Mouse (Mus musculus) forelimb bud, embryonic 11.5 days (tissue): ENCODE data around the gene Nubp1.

ENCODE experiments used
- DNase-seq: peaks from one replicate; pipeline ENCODE4 v3.0.0-alpha.2; 2012; ENCODE audit warnings: low read depth, low spot score

The Nubp1 gene

DNA sequence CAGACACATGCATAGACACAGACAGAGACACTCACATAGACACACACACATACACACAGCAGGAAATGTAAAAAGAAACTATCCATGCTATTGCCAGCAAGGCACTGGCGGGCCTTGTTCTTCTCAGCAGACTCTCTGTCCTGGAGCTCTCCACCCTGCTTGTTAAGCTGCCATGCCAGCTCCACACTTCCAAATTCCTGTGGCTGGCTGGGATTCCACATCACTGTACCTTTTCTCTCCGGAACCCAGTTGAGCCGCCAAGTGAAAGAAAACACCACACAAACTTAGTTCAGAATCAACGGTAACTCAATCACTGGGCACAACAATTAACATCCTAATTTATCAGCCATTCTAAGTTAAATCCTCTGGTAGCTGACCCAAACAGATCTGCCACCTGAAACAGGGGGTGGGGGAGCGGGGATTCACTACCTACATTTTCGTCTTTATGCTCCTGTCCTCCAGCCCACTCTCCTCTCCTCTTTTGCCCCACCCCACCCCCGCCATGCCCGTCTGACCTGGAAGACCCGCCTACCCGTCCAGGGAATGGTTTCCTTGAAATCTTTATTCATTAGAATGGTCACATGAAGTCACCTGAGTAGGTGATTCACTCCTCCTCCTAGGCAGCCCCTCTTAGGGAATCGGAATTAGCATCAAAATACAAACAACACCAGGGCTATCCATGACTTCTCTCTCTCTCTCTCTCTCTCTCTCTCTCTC, 55.8 kb downstream of the Nubp1 start:
- DNase-seq, result no peak

DNA sequence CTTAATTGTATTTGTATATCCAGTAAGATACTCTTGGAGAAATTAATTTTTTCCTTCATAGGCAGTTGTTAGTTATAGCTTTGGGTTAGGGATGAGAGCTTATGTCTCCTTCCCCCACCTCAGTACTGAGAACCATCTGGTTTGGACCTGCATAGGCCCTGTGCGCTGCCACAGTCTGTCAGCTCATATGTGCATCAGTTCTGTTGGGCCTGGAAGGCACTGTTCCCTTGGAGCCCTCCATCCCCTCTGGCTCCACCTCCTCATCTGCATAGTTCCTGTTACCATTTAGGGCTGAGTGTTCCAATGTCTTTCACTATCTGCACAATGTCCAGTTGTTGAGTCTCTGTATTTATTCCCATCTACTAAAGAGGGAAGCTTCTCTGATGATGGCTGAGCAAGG, 56.5 kb downstream of the Nubp1 start:
- DNase-seq, result no peak

DNA sequence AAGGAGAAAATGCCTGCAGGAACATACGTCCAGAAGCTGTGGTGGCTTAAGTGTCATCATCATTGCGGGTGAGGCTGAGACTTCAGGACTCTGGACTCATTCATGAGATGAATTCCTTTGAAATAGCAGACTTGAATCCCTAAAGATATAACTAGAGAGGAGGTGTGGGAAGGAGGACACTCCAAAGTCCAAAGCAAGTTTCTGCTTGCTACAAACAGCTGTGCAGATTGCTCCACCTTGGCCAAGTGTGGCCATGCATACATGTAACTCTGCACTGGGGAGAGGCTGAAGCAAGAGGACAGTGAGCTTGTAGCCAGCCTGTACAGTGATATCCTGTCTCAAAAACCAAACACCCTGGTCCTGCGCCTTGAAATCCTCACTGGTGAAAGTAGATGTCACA, 60.2 kb downstream of the Nubp1 start:
- no peak for DNase-seq
